ENCODE assay signal across 12 mouse cellular contexts in genomic region chr17:73811566-73811965, GRCm38 (mm10). TPM values are rescaled to one million over a fixed set of nuclear protein-coding genes. Genes with fewer than 3 reads are reported as not detected.
DNase-seq lines count a peak whose midpoint lies in the region; ATAC-seq and TF ChIP-seq lines count a peak whose summit lies in the region.
"Had no signal": no experiment of that assay in that cellular context is flagged by ENCODE, and none has a peak within 500 bp of the region (broad histone marks: within the 10 kb centered on the region; RNA-seq: fewer than 3 reads in every experiment).

No protein-coding gene starts in this region.

- no peak overlapping the region for H3K4me2 ChIP-seq in intestine, postnatal 0 days (replicated peaks; ENCODE audit: low read depth)
- no peak overlapping the region for H3K4me2 ChIP-seq in intestine, embryonic 15.5 days (replicated peaks)
- H3K4me2 ChIP-seq: liver, embryonic 12.5 days had no signal

- no peaks in the 10 kb centered on the region for H3K4me1 ChIP-seq in intestine, postnatal 0 days (replicated peaks; ENCODE audit: control insufficient read depth, insufficient read depth, low read length)
- peaks cover 8% of the 10 kb centered on the region; the same call in 1 of the 2 replicates for H3K4me1 ChIP-seq in intestine, embryonic 15.5 days (replicated peaks)

- DNase-seq in 3134 (ENCODE audit: extremely low read depth, insufficient read length, low spot score) = peak; percentile 37
- peak; percentile 52 for DNase-seq in 3T3-L1 (ENCODE audit: low read depth, low spot score)
- DNase-seq in gastrocnemius, postnatal 25 days = peak; percentile 74
- DNase-seq in frontal cortex, postnatal 25 days (ENCODE audit: low spot score in 2 of 2) = no peak
- DNase-seq in left cerebral cortex, adult 8-10 months (ENCODE audit: low spot score in 2 of 2) = no peak
- no peak for DNase-seq in frontal cortex, adult 2 months (ENCODE audit: extremely low spot score in 1 of 2, low spot score in 1 of 2)
- DNase-seq: cerebellum, postnatal 14 days had no signal

- 82% methylated on average over 5 of the region's 5 CpGs for WGBS in intestine, postnatal 0 days
- 80% methylated on average over 5 of the region's 5 CpGs for WGBS in intestine, embryonic 15.5 days

- H3K27ac ChIP-seq in intestine, postnatal 0 days (ENCODE audit: low read depth, low read length) = peak overlapping the region; percentile 2; the same call in 1 of the 2 replicates
- H3K27ac ChIP-seq in intestine, embryonic 15.5 days = no peak overlapping the region
- H3K27ac ChIP-seq: liver, embryonic 12.5 days had no signal

- TF ChIP-seq CTCF in intestine, postnatal 0 days (IDR thresholded peaks at IDR 0.05; ENCODE audit: low read depth) = no peak

- no peak overlapping the region for H3K4me3 ChIP-seq in intestine, postnatal 0 days (ENCODE audit: low read depth, low read length)
- H3K4me3 ChIP-seq in intestine, embryonic 15.5 days (replicated peaks) = no peak overlapping the region
- H3K4me3 ChIP-seq: liver, embryonic 12.5 days had no signal

- no peaks in the 10 kb centered on the region for H3K9me3 ChIP-seq in intestine, postnatal 0 days (ENCODE audit: control insufficient read depth)
- no peaks in the 10 kb centered on the region for H3K9me3 ChIP-seq in intestine, embryonic 15.5 days
- H3K9me3 ChIP-seq: liver, embryonic 12.5 days; megakaryocyte, embryonic 14.5 days had no signal

- no peak overlapping the region for H3K9ac ChIP-seq in intestine, postnatal 0 days (ENCODE audit: low read depth, low read length)
- no peak overlapping the region for H3K9ac ChIP-seq in intestine, embryonic 15.5 days
- H3K9ac ChIP-seq: liver, embryonic 12.5 days had no signal

- no peaks in the 10 kb centered on the region for H3K36me3 ChIP-seq in intestine, postnatal 0 days (ENCODE audit: control insufficient read depth, insufficient read depth)
- H3K36me3 ChIP-seq in intestine, embryonic 15.5 days = no peaks in the 10 kb centered on the region
- H3K36me3 ChIP-seq: G1E; liver, embryonic 12.5 days had no signal

- ATAC-seq in intestine, postnatal 0 days = no peak
- no peak for ATAC-seq in intestine, embryonic 15.5 days
- ATAC-seq: liver, embryonic 12.5 days had no signal

- no peaks in the 10 kb centered on the region for H3K27me3 ChIP-seq in intestine, postnatal 0 days (replicated peaks; ENCODE audit: control insufficient read depth, insufficient read depth, low read length)
- no peaks in the 10 kb centered on the region for H3K27me3 ChIP-seq in intestine, embryonic 15.5 days (replicated peaks)
- H3K27me3 ChIP-seq: liver, embryonic 12.5 days; megakaryocyte, embryonic 14.5 days had no signal

RNA-seq across cellular contexts. Expression of gene Ehd3, which starts 7.6 kb away (rescaled TPM):
- polyA plus RNA-seq in intestine, postnatal 0 days (2015; fragmentation: Nextera tagmentation; extraction: Ambion mirVana) = 5.0 and 5.3 TPM in 2 replicates
- 6.1 and 6.2 TPM in 2 replicates for polyA plus RNA-seq in intestine, embryonic 15.5 days (2015; fragmentation: Nextera tagmentation; extraction: Ambion mirVana)
- total RNA-seq in gastrocnemius, postnatal 25 days (2021) = 1 to 10 TPM; 2.6 to 3.1 TPM
- 10 to 100 TPM; 77.3 to 81.4 (median 79.9) TPM for total RNA-seq in left cerebral cortex, adult 8-10 months (2022)
- 56.5 and 57.3 TPM in 2 replicates for polyA plus RNA-seq in frontal cortex, adult 2 months (2012; rRNA removed)

Comparison
In these comparisons a context has a peak if more than half of its experiments do, and no peak if none do; other contexts are left out.
1. DNase-seq: peak in 3134 (single experiment), 3T3-L1 (single experiment) and gastrocnemius, postnatal 25 days (single experiment); none in frontal cortex, postnatal 25 days (0 of 2), left cerebral cortex, adult 8-10 months (0 of 2) and frontal cortex, adult 2 months (0 of 2).